Mouse (Mus musculus): ENCODE results near the gene Tfap2c.

DNA sequence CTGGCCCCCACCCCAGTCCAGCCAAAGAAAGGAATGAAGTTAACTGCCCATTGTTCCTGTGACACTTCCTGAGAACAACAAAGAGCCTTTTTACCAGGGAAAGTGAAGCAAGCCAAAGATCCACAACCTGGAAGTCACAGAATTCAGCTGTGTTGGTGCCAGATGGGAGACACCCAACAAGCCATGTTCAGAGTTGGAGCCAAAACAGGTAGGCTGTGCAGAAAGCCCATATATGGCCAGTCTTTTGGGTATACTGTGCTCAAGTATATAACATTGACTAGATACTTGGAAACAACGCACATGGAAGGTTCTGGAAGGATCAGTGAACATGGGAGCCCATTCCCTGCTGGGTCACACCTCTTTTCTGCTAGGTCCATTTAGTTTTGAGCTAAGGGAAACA is 39.7 kb downstream of the Tfap2c start:
- TF ChIP-seq POLR2A (IDR thresholded peaks at IDR 0.05; ENCODE audit: low read depth, low read length) (no peak), CTCF (conservative IDR thresholded peaks at IDR 0.05; ENCODE audit: insufficient read depth, insufficient read length, low read depth, low read length) (no peak)

Data from kidney, adult 2 months (tissue).